Mouse (Mus musculus) CH12F3 (cell line): ENCODE data around the gene Dcaf7.
"Not testable (repeated sequence)": the region's sequence is repeated elsewhere in the genome, so short reads cannot be mapped to it uniquely, and the experiment has no call there.

Experiments
- in situ Hi-C: fragments of 300-500 bp; cut with MboI; formaldehyde crosslinking; loops from 2 replicates; pipeline ENCODE4 v1.14.3; 2020; ENCODE audit warnings: low sequenced_read_pairs

Dcaf7 gene

GRCm38 (mm10) chr11:106044349-106044748 lies 7.7 kb downstream of the Dcaf7 start:
- in situ Hi-C loops, result no loop called here

DNA sequence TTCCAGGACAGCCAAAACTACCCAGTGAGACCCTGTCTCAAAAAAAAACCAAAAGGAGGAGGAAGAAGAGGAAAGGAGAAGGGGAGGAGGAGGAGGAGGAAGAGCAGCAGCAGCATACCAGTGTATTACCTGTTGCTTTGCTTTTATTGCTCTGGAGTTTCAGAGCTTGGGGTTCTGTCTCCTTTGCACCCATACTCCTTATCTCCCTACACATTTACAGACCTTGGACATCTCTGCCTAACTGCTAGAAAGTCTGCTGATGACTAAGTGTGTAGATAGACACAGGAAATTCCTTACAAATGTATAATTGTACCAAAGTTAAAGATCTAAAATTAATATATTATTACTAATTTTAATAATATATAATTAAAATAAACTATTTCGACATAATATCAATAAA lies 8.6 kb downstream of the Dcaf7 start:
- in situ Hi-C loops, result no loop called here

DNA sequence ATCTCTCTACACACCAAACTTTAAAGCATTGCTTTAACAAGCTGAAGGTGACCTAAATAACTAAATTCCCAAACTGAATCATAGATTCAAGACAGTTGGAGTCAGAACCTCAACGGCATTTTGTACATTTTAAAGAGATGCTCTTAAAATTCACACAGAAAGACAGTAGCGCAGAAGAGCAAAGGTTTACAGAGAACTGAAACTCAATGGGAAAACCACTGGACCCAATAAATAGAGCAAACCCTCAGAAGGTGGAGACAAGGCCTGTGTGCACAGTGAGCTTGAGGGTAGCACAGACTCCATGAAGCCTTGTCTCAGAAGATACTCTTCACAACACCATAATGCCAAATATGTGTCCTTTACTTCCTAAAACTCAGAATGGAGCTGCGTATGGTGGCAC lies 9.1 kb downstream of the Dcaf7 start:
- in situ Hi-C loops, result no loop called here

GRCm38 (mm10) chr11:106046584-106046983 lies 9.9 kb downstream of the Dcaf7 start:
- in situ Hi-C loops, result no loop called here

DNA sequence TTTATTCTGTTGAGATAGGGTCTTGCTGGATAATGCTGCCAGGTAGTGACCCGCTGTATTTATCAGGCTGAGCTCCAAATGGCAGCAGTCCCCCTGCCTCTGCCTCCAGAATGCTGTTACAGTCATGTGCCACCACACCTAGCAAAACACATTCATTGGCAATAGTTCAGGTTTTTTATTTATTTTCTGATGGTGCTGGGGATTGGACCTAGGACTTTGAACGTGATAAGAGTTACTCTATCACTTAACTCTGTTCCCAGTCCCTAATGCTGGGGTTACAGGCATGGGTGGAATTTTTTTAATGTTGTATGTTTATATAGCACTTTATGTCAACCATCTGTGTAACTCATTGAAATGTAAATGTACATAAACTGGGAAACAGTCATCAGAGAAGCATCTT lies 17.2 kb downstream of the Dcaf7 start:
- in situ Hi-C loops, result no loop called here

GRCm38 (mm10) chr11:106054600-106054999 lies 17.9 kb downstream of the Dcaf7 start:
- in situ Hi-C loops, result no loop called here

DNA sequence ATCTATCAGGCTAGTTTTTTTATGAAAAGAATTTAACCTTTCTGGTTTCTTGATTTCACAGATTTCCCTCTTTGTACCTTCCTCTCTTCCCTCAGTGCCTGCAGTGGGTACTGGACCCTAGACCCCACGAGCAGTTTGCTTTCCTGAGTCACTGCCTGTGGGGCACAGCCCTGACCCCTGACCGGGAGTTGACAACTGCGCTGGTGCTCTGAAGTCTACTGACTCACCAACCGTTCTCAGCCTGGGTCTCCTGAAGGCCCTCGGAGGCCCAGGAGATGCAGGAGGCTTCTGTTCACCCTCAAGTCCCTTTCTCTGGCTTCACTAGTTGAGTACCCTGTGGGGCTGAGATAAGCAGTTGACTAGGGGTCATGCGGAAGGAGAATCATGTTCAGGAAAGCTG lies 18.7 kb downstream of the Dcaf7 start:
- in situ Hi-C loops, result no loop called here

DNA sequence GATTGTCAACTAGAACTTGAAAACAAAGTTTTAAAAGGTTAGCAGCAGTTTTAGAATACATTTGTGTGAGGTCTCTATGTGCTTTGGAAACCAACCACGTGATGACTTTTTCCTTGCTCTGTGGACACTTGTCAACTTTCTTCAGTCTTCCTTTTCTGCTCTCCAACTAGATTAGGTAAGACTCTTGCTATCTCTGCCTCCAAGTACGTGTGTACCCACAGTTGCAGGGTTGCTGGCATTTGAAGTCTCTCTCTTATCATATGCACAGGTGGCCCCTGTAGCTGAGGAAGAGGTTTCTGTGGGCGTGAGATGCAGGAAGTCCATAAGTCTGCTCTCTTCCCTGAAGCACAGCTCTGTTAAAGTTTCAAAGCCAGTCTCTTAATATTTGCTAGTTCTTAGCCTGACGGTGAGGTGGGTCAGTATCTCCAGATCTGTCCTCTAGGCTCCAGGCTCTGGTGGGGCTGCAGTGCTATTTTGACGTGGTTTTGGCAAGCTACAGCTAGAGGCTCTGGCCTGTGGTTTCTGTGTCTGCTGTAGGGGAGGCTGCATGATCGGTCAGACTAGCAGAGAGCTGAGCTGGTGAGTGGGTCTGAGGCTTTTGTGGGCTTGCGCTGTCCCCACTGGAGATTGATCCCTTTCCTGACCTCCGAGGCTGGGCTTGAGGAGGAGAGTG lies 20.3 kb downstream of the Dcaf7 start:
- in situ Hi-C loops, result no loop called here

- in situ Hi-C loops, result no loop called here
Observed at GRCm38 (mm10) chr11:106058020-106058419, 21.3 kb downstream of the Dcaf7 start.

- in situ Hi-C loops, result no loop called here
Observed at GRCm38 (mm10) chr11:106060549-106060948, 23.9 kb downstream of the Dcaf7 start.

GRCm38 (mm10) chr11:106061311-106061710 lies 24.6 kb downstream of the Dcaf7 start:
- in situ Hi-C loops, result no loop called here

DNA sequence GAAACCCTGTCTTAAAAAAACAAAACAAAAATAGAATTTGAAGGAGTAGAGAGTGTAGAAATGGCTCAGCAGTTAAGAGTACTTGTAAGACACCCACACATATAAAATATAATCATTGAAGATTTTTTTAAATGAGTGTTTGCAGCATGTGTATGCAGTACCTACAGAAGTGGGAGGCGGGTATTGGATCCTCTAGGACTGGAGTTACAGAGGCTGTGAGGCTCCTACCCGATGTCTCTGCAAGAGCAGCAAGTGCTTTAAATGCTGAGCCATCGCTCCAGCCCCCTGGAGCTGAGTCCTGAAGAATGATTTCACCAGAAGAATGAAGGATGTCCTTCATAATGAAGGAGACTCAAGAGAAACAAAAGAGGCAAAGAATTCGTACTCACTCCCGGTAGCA lies 27.1 kb downstream of the Dcaf7 start:
- in situ Hi-C loops, result no loop called here

- in situ Hi-C loops, result no loop called here
Observed at GRCm38 (mm10) chr11:106065073-106065922, 28.6 kb downstream of the Dcaf7 start.

- in situ Hi-C loops, result no loop called here
Observed at GRCm38 (mm10) chr11:106065923-106066571, 29.4 kb downstream of the Dcaf7 start, which contains the start of gene Taco1. Gene Taco1, plus strand, starts transcription at chr11:106066061.

DNA sequence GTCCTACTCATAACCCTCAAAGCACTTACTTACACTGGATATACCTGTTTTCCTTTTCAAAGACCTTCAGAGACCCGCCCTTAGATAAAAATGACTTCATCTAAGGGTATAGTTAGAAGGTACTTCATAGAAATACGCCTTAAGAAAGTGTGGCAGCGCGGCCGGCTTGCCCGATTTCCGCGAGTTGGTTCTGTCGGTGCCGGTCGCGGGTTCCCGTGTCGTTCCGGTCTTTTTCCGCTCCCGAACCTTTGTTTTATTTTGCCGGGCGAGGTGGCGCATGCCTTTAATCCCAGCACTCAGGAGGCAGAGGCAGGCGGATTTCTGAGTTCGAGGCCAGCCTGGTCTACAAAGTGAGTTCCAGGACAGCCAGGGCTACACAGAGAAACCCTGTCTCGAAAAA lies 29.9 kb downstream of the Dcaf7 start:
- in situ Hi-C loops, result not testable (repeated sequence)

GRCm38 (mm10) chr11:106073774-106074173 lies 37.1 kb downstream of the Dcaf7 start:
- in situ Hi-C loops, result no loop called here

- in situ Hi-C loops, result no loop called here
Observed at GRCm38 (mm10) chr11:106076321-106076720, 39.6 kb downstream of the Dcaf7 start.

- in situ Hi-C loops, result no loop called here
Observed at GRCm38 (mm10) chr11:106083708-106084701, 47.3 kb downstream of the Dcaf7 start, which contains the start of gene Map3k3. Gene Map3k3, plus strand, starts transcription at chr11:106084613.

GRCm38 (mm10) chr11:106084911-106085561 lies 48.4 kb downstream of the Dcaf7 start:
- in situ Hi-C loops, result no loop called here

GRCm38 (mm10) chr11:106098223-106098622 lies 61.6 kb downstream of the Dcaf7 start:
- in situ Hi-C loops, result no loop called here
